Mouse (Mus musculus): ENCODE results near the gene Fam189a1.

Fam189a1 gene

DNA sequence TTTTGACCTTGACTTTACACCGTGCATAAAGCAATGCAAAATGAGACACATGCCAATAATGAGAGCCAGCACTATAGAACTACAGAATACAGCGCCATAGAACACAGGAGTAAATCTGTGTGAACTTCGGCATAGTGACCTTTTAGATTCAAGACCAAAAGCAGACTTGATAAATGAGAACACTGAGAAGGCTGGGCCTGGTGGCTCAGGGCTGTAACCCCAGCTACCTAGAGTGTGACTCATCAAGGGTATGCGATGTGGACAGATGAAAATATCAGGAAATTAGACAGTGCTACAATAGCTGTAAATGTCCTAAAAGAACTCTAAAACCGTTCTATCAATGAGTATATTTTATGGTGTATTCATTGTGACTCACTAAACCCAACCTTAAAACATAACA is 276.0 kb downstream of the Fam189a1 start:
- DNase-seq: no peak

DNA sequence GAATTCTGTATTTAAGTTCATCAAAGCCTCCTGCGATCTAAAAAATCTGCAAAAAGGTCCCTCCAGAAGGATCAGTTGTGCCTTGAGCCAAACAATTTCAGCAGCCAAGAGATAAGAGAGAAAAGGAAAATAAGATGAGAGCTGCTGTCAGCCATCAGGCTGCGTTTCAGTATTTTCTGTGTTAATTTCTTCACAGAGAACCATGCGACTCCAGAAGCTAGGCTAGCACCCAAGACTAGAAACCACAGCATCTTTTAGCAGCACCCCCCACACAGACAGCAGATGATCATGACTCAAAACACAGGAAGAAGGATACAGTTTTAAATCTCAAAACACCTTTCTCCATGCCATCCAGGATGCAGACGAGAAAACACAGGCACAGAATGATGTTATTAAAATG is 281.4 kb downstream of the Fam189a1 start:
- DNase-seq: no peak

DNA sequence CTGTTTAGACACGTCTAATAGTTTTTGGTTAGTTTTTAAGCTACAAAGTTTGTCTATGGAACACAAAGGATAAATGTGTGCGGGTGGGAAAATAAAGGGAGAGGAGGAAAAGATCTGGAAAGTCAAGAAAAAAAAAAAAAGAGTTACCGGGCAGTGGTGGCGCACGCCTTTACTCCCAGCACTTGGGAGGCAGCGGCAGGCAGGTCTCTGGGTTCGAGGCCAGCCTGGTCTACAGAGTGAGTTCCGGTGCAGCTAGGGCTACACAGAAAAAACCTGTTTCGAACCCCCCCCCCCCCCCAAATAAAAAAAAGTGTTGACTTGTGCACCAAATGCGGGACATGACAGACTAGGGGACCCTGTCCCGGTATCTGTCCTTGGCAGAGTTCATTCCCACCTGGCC is 283.1 kb downstream of the Fam189a1 start:
- no peak for DNase-seq

DNA sequence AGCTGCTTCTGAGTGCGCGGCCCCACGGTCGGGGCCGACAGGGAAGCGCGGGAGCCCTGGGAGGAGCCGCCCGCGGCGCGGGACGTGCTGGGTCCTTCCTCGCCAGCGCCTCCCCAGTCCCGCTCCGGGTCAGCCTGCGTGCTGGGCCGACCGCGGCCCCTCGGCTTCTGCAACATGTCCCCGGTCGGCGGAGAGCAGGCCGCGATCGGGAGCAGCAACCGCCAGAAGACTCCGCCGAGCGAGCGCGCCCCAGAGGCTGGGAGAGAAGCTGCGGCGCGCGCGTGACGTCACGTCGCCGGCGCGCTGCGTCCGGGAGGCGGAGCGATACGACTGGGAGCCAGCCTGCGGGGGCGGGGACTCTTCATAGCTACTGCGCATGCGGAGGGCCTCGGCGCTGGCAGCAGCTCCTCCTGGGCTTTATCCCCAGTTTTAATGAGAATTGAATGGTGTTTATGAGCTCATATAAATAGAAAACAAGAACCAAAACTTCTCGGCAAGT is 283.6 kb downstream of the Fam189a1 start, which contains the start of gene Nsmce3:
TSS of gene Nsmce3 (minus strand) at position 255 of the 499 bp plus-strand sequence.
- DNase-seq: peak; percentile 93 to 94

DNA sequence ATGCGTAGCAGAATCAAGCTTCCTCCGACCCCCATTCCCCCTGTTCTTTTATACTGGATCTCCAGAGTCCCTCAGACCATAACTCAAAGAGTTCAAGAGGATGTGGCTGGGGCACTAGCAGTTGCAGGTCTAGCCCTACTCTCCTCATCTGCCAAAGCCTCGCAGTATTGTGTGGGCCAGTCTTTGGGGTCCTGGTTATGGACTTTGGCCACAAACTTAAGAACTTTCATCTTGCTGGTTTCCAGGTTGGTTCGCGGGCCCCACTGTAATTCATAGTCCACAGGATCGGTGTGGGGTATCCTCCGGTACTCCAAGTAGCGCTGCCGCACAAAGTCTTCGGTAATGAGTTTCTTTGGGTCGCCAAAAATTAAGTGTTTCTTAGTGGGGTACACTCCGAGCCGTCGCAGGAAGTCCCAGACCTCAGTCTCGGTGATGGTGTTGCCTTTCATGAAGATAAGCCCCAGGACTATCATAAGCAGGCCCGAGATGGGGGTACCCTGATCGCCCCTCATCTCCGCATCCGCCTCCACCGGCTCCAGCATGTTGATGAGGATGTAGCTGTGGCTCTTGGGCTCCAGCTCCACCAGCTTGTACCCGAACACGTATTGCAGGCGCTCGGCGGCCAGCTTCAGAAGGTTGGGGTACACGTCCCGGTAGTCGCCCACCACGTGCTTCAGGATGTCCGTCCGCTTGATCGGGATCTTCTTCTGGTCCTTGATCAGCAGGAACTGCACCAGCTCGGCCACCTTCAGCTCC is 284.2 kb downstream of the Fam189a1 start:
- DNase-seq: no peak

DNA sequence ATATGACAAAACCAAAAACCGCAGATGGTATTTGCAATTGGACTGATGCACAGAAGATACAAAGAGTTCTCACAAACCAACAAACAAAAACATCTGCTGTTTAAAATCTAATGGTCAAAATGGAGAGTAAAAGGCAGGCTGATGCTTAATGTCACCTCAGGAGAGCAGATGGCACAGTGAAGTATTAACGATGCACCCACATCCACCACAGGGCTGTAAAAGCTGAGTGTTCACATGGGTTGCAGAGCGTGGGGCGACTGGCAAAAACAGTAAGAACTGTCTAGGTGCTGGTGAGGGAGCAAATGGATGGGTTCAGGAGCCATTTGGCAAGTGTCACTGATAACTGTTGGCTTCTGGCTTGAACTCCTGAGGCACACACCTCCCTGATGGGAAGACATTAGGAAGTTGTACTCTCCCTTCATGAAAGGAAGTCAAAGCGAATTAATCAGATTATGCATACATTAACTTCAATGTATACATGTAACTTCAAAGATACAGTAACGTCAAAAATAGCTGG is 286.8 kb downstream of the Fam189a1 start:
- DNase-seq: no peak

DNA sequence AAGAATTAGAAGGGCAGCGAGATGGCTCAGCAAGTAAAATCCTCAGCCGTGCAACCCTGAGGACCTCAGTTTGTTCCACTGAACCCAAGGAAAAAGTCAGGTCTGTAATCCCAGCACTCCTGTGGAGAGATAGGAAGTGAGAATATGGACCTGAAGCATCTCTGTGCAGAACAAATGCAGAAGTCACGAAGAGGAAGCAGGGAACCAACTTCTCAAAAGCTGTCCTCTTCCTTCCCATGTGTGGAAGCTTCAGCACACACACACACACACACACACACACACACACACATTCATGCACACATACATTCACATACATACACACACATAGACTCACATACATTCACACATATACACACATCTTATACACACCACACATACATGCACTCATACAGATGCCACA is 292.8 kb downstream of the Fam189a1 start:
- no peak for DNase-seq

DNA sequence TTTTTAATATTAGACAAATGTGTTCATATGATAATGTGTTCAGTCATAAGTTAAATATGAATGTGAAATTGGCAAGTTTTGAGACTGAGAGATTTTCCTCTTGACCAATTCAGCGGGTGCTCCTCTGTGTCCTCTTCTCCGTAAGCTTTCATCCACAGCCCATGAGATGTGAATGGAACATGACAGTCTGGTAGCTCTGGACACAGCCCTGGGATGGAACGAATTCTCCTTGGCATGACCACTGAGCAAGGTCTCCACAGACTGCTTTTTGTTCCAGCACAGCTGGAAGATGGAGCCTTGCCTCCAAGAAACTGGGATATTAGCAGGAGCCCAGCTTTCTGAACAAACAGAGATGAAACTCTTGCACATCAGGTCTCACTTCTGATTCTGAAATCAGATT is 293.4 kb downstream of the Fam189a1 start:
- DNase-seq: no peak

DNA sequence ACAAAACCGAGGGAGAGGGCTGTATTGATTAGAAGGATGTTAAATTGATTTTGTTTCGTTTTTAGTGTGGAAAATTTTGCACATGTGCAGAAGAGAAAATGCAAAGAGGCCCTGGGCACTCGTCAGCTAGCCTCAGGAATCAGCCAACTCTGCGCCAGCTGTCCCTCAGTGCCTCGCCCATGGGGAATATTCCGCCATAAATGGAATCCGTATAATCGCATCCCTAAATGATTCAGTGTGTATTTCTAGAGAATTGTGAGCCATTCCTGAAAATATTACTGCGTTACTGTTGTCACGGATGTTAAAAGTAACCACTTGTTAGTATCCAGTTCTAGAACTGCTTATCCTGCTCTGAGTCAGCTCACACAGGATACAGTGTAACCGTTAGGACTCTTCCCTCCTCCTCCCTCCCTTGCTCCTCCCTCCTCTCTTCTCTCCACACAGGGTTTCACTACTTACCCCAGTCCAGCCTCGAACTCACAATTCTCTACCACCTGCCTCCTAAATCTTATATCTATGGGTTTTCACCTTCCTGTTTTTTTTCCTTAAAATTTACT is 299.8 kb downstream of the Fam189a1 start:
- no peak for DNase-seq

DNA sequence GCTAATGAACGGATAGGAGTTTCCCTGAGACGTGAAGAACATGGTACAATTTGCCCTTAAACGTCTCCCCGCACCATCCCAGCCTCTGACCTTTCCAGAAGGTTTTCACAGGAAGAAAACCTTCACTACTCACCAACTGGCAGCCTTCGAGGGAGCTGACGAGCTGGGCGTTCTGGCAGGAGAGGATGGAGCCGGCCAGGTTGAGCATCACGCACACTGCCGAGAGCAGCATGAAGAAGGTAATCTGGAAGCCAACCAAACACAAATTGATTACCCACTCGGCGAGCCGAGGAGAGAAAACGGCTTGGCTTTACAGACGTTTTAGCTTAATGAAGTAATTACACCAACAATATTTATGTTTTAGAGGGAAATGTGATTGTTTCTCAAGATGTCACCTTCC is 300.4 kb downstream of the Fam189a1 start:
- no peak for DNase-seq

DNA sequence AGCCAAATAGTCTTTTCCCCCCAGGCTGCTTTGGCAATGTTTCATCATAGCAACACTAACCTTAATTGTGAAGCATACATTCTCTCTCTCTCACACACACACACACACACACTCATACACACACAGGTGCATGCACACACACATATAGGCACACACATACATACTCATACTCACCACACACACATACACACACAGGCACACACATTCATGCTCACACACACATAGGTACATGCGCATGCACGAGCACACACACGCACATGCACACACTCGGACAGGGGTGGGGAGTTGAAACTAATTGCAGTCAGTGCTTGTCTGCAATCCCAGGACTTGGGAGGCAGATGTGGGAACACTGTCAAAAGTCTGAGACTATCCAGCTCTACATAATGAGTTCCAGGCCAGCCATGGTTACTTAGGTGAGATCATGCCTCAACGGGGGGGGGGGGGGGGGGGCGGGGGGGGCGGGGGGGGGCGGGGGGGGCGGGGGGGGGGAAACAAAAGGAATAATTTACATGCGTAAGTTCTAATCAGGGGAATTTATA is 300.9 kb downstream of the Fam189a1 start:
- DNase-seq: no peak

DNA sequence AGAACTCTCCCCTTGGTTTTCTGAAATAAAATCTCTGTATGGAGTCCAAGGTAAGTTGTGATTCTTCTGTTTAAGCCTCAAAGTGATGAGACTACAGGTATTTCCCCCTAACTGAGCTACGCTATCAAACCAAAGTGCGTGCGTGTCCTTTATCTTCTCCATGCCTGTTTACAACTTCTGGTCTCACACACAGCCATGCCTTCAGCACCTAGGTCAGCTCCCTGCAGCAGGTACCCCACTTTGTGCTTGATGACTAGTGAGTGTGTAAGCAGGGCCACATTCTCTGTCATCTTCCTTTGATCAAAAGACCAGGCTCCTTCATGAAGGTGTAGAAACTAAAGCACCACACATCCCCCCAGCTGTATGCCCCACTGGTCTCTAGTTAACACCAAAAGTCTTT is 305.6 kb downstream of the Fam189a1 start:
- DNase-seq: no peak

DNA sequence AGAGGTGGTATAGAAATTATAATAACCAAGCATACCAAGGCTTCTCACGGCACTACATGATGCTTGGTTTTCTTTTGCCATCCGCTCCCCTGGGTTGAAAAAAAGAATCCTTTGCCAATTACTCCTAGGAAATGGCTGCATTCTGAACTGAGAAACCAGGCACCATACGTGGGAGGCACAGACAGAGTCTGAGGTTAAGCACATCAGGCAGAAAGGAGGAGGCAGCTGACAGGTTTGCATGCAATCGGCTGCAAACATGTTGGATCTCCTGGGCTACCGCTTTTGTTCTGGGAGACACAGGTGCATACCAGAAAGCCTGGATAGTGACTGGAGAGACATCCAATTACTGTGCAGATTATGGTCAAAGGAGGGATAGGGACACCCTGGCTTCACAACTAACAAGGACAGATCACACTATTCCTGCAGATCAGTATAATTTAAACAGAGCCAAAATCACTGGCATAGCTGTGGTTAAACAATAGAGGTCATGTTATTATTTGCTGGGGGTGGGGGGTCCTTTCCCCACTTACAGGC is 308.9 kb downstream of the Fam189a1 start:
- DNase-seq: no peak

DNA sequence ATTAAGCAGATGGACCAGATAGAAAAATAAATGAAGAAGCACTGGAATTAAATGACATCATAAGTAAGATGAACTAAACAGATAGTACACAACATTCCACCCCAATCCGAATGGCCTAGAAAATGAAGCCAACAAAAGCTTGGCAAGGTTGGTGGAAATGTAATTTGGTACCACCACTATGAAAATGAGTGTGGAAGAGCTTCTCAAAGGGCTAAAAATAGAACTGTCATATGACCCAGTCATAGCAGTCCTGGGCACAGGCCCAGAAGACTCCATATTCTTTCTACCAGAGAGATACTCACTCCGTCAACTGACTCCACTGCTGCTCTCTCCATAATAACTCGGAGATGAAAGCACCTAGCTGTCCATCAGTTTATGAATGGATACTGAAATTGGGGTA is 310.3 kb downstream of the Fam189a1 start:
- no peak for DNase-seq

DNA sequence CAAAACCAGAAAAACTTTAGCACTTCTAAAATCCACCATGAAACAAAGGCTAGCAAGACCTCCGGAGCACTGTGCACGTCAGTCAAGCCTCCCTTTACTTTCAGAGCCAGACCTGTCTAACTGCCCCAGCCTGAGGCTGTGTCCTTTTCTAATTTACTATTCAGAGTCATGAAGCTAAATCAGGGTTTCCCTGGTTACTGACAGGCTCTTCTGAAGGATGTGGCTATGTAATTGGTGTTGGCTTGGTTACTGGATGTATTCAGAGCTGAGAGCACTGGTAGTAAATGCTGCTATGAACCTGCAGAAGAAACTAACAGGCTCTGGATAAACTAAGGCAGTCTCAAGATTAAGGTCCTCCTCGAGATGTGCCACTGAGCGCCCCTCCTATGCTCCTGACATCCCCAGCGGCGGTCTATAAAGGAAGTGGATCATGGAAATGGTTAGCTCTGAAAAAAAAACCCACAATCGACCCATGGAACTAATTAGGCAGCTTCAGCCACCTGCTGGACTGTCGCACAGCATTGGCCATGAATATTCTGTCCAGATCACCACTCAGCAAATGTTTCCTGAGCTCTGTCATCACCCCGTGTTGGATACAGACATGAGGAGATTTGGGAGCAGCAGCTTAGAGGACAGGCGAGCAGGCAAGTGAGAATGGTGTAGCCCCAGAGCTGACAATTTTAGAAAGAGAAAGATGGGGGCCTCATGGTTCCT is 315.3 kb downstream of the Fam189a1 start:
- no peak for DNase-seq

DNA sequence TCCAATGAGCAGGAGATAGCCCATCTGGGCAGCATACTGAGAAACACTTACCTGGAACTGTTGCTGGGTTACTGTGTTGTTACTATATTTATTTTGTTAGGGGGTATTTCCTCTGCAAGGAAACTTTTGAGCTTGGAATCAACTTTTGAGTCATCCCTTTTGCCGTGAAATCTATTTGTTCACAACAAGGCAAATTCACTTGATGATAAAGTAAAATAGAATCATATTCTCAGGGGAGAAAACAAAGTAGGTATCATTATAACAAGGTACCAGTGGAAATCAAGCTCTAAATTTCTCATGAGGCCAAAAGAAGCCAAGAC is 315.8 kb downstream of the Fam189a1 start:
- no peak for DNase-seq

DNA sequence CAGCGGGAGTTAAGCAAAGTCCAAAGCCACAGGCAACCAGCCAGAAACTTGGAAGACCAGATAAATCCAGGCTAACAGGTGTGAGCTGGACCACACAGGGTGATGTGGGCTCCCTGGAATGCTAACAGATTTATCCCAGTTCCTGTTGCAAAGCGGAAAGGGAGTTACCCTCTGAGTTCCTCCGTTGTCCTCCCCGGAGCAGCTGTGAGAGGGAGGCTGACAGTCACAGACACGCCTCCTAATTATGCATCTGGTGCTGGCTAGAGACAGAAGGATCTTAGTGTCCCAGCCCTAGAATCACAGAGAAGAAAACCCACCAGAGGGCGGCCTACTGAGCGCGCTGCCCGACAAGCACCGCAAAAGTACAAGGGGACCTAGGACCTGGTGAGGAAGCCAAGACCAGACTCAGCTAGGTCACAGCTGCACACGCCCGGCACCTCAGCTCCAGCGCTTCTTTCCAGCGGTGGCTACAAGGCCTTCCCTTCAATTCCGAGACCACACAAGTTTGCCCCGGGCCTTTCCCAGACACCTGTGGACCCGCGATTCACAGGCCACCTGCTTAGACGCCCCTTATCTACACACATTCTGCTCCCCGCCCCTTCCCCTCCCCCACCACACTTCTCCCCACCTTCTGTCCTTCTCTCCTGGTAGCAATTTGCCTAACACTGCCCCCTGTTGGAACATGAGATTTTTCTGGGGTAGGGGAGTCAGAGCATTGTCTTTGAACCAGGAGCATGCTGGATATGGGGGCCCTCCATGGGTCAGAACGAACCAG is 316.4 kb downstream of the Fam189a1 start:
- peak; percentile 24 to 29 for DNase-seq

DNA sequence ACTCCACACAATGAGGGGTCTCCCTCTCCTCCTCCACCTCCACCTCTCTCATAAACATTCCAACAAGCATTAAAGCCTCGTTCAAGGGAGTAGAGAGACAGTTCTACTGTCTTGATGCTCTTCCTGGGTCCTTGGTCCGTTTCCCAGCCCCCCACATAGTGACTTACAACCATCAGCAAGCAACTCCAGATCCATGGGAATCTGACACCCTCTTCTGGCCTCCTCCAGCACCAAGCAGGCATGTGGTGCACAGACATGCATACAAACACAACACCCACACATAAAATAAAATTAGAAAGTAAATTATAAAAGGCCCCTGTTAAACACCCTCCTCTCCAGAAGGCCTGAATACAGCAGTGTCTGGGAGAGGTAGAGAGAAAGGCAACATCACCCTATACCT is 317.1 kb downstream of the Fam189a1 start:
- no peak for DNase-seq

DNA sequence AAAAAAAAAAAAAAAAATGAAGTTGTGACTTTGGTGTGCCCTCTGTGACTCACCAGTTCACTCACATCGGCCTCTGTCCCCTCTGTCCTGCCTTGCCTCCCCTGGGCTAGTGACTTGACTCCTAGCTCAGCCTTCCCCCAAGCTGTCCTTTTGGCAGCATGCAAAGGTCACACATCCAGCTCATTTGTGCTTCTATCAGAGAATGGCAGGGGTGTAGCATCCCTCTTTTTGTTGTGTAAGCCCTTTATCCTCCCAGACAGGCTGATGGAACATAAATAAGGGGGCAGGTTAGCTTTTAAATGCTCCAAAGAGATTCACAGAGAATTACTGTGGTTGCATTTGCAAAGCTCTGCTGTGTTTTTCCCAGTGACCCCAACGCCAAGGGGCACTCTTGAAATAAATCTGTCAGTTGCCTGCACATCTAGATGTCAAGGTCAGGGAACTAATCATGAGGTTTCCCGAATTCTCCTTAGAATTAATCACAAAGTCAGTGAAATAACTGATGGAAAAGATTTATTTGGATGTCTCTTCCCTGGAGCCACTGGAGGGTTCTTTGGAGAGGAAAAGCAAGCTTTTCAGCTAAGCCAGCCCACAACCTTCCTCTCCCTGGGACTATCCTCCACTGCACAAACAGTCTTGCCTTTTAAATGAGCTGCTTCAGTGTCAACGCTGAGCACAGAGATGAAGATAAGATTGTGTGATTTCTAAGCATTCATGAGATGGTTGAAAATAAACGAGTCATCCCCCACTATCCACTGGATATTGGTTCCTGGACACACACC is 326.0 kb downstream of the Fam189a1 start:
- DNase-seq: no peak

DNA sequence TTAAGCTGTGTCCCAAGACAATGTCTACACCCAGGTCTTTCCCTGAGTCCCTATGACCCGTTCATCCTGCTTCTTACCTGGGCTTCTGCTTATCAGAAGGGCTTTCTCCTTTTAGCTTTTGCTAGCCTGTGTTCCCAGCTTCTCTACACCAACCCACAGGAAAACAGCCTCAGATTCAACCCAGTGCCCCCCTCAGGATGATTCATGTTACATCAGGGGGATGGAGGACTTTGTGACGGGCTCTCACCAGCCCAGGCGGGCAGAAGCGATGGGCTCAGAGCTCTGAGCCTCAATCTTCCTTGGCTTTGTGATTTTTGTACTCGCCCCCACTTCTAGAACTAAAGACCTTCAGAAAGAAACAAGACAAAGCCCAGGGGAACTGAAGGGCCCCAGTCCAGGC is 335.3 kb downstream of the Fam189a1 start:
- DNase-seq: no peak

DNA sequence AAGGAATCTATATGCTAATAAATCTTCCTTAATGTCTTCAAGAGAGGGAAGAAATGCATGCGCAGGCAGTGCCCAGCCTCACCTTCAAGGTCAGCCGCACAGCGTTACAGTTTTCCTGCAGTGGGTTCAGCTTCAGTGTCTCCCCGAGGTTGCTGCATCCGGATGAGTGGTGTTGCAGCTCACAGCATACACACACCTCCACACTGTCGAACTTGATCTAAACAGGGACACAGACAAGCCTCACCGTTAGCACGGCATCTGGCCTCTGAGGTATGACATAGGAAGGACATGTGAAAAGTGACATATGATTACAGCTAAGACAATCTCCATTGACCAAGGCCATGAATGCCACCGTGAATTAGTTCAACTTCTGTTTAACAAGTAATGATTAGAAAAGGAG is 336.7 kb downstream of the Fam189a1 start:
- no peak for DNase-seq

DNA sequence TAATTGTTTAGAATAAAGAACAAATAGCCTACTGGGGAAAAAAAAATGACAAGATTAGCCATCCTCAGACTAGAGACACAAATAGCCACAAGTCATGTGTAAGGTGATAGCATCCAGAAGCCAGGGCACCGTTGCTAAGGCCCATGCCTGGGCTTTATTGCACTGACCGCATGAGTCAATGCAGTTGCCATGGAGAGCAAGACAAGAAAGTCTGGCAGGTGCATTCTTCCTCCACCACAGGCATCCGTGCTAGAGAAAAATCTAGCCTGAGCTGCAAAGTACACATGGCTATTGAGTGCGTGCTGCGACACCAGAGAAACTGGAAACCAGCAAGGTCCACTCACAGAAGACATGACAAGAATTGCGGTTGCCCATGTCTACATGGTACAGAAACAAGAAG is 347.5 kb downstream of the Fam189a1 start:
- peak in 1 of 2 experiments; percentile 32 for DNase-seq

All from lung, adult 18-20 months (tissue).